Mouse (Mus musculus) heart, embryonic 12.5 days (tissue): ENCODE results near the gene Krtap4-9. TPM values are rescaled to one million over a fixed set of nuclear protein-coding genes. Genes with fewer than 3 reads are reported as not detected.

Source experiments
- polyA plus RNA-seq: library from polyadenylated mRNA; unstranded; fragments of >200 nt; fragmentation: Nextera tagmentation; extraction: Ambion mirVana; gene quantifications from 2 replicates; pipeline ENCODE4 v1.2.1, GENCODE M21; 2016

Krtap4-9 gene
- polyA plus RNA-seq, 1 experiment from 2014 or later = not detected

Other genes starting within 250 kb of the Krtap4-9 start
- gene Krt40, start 242.0 kb upstream of the Krtap4-9 start, polyA plus RNA-seq = not detected in 2 replicates
- gene Krtap3-3, start 234.3 kb upstream of the Krtap4-9 start, polyA plus RNA-seq = not detected in 2 replicates
- gene Krtap3-2, start 228.3 kb upstream of the Krtap4-9 start, polyA plus RNA-seq = not detected in 2 replicates
- not detected in 2 replicates for gene Gm11939, start 225.7 kb upstream of the Krtap4-9 start, polyA plus RNA-seq
- gene Krtap3-1, start 218.6 kb upstream of the Krtap4-9 start, polyA plus RNA-seq = not detected in 2 replicates
- not detected in 2 replicates for gene Krtap1-5, start 204.2 kb upstream of the Krtap4-9 start, polyA plus RNA-seq
- not detected in 2 replicates for gene Krtap1-4, start 201.5 kb upstream of the Krtap4-9 start, polyA plus RNA-seq
- gene Krtap1-3, start 193.9 kb upstream of the Krtap4-9 start, polyA plus RNA-seq = not detected in 2 replicates
- not detected in 2 replicates for gene Krtap9-3, start 187.1 kb upstream of the Krtap4-9 start, polyA plus RNA-seq
- gene Gm11938, start 181.9 kb upstream of the Krtap4-9 start, polyA plus RNA-seq = not detected in 2 replicates
- gene Gm11937, start 175.0 kb upstream of the Krtap4-9 start, polyA plus RNA-seq = not detected in 2 replicates
- not detected in 2 replicates for gene Krtap2-4, start 170.4 kb upstream of the Krtap4-9 start, polyA plus RNA-seq
- gene Gm11562, start 164.8 kb upstream of the Krtap4-9 start, polyA plus RNA-seq = not detected in 2 replicates
- not detected in 2 replicates for gene Krtap4-1, start 157.0 kb upstream of the Krtap4-9 start, polyA plus RNA-seq
- not detected in 2 replicates for gene Krtap4-2, start 150.1 kb upstream of the Krtap4-9 start, polyA plus RNA-seq
- gene Krtap4-7, start 141.1 kb upstream of the Krtap4-9 start, polyA plus RNA-seq = not detected in 2 replicates
- gene Gm11555, start 135.0 kb upstream of the Krtap4-9 start, polyA plus RNA-seq = not detected in 2 replicates
- not detected in 2 replicates for gene Gm11563, start 126.2 kb upstream of the Krtap4-9 start, polyA plus RNA-seq
- not detected in 2 replicates for gene Krtap4-6, start 119.2 kb upstream of the Krtap4-9 start, polyA plus RNA-seq
- gene Gm14190, start 94.5 kb upstream of the Krtap4-9 start, polyA plus RNA-seq = not detected in 2 replicates
- gene Gm14180, start 50.9 kb upstream of the Krtap4-9 start, polyA plus RNA-seq = not detected in 2 replicates
- gene Gm11595, start 12.3 kb upstream of the Krtap4-9 start, polyA plus RNA-seq = not detected in 2 replicates
- not detected in 2 replicates for gene Krtap4-8, start 4.5 kb upstream of the Krtap4-9 start, polyA plus RNA-seq
- gene Gm11596, start 8.3 kb downstream of the Krtap4-9 start, polyA plus RNA-seq = not detected in 2 replicates
- gene Gm11569, start 13.7 kb downstream of the Krtap4-9 start, polyA plus RNA-seq = not detected in 2 replicates
- gene Gm11554, start 19.2 kb downstream of the Krtap4-9 start, polyA plus RNA-seq = not detected in 2 replicates
- not detected in 2 replicates for gene Krtap4-13, start 24.7 kb downstream of the Krtap4-9 start, polyA plus RNA-seq
- gene Gm11564, start 30.5 kb downstream of the Krtap4-9 start, polyA plus RNA-seq = not detected in 2 replicates
- gene 2300003K06Rik, start 52.9 kb downstream of the Krtap4-9 start, polyA plus RNA-seq = not detected in 2 replicates
- not detected in 2 replicates for gene Krtap4-16, start 66.4 kb downstream of the Krtap4-9 start, polyA plus RNA-seq
- not detected in 2 replicates for gene Gm11568, start 72.7 kb downstream of the Krtap4-9 start, polyA plus RNA-seq
- not detected in 2 replicates for gene Gm11559, start 79.3 kb downstream of the Krtap4-9 start, polyA plus RNA-seq
- gene Krtap9-1, start 88.2 kb downstream of the Krtap4-9 start, polyA plus RNA-seq = not detected in 2 replicates
- gene Gm11567, start 94.0 kb downstream of the Krtap4-9 start, polyA plus RNA-seq = not detected in 2 replicates
- gene Krtap31-1, start 122.7 kb downstream of the Krtap4-9 start, polyA plus RNA-seq = not detected in 2 replicates
- not detected in 2 replicates for gene Gm11565, start 129.6 kb downstream of the Krtap4-9 start, polyA plus RNA-seq
- gene Krtap31-2, start 151.1 kb downstream of the Krtap4-9 start, polyA plus RNA-seq = not detected in 2 replicates
- not detected in 2 replicates for gene Krtap9-5, start 163.3 kb downstream of the Krtap4-9 start, polyA plus RNA-seq
- gene Krtap29-1, start 193.9 kb downstream of the Krtap4-9 start, polyA plus RNA-seq = not detected in 2 replicates
- gene Krtap16-1, start 201.4 kb downstream of the Krtap4-9 start, polyA plus RNA-seq = not detected in 2 replicates
- not detected in 2 replicates for gene Krtap17-1, start 208.8 kb downstream of the Krtap4-9 start, polyA plus RNA-seq
- gene Krt33a, start 231.0 kb downstream of the Krtap4-9 start, polyA plus RNA-seq = not detected in 2 replicates
- not detected in 2 replicates for gene Krt33b, start 244.7 kb downstream of the Krtap4-9 start, polyA plus RNA-seq